Mouse (Mus musculus): ENCODE measurements around the gene Aurkb. TPM values are rescaled to one million over a fixed set of nuclear protein-coding genes. Genes with fewer than 3 reads are reported as not detected.

Aurkb gene
- total RNA-seq, 2 experiments from 2014 or later: 0.25 to 0.30 TPM

- no peak overlapping the region for H3K4me3 ChIP-seq
- DNase-seq (ENCODE audit: extremely low spot score in 1 of 2, low spot score in 2 of 2): no peak
- no peak overlapping the region; the same call in 1 of the 2 replicates for H3K27ac ChIP-seq
- no peak for TF ChIP-seq CTCF (IDR thresholded peaks at IDR 0.05)
- intact Hi-C loops (cut with DNase I): no loop called here
These were observed 7.3 kb upstream of the Aurkb start for GRCm38 (mm10) chr11:69038173-69038572.

GRCm38 (mm10) chr11:69046395-69046774 lies 938 bp downstream of the Aurkb start:
- intact Hi-C loops (cut with DNase I): no loop called here
- DNase-seq (ENCODE audit: extremely low spot score in 1 of 2, low spot score in 2 of 2): no peak
- Histone ChIP-seq H3K4me3 (peak overlapping the region; percentile 59), H3K27ac (no peak overlapping the region)
- no peak for TF ChIP-seq CTCF (IDR thresholded peaks at IDR 0.05)

GRCm38 (mm10) chr11:69047592-69047991 lies 2.1 kb downstream of the Aurkb start:
- Histone ChIP-seq H3K4me3 (no peak overlapping the region), H3K27ac (no peak overlapping the region)
- intact Hi-C loops (cut with DNase I): no loop called here
- no peak for DNase-seq (ENCODE audit: extremely low spot score in 1 of 2, low spot score in 2 of 2)
- TF ChIP-seq CTCF (IDR thresholded peaks at IDR 0.05): no peak

- TF ChIP-seq CTCF (IDR thresholded peaks at IDR 0.05): no peak
- DNase-seq (ENCODE audit: extremely low spot score in 1 of 2, low spot score in 2 of 2): no peak
- Histone ChIP-seq H3K4me3 (no peak overlapping the region), H3K27ac (no peak overlapping the region)
- intact Hi-C loops (cut with DNase I): no loop called here
These were observed 2.7 kb downstream of the Aurkb start for GRCm38 (mm10) chr11:69048151-69048550.

- Histone ChIP-seq H3K4me3 (no peak overlapping the region), H3K27ac (no peak overlapping the region)
- no peak for TF ChIP-seq CTCF (IDR thresholded peaks at IDR 0.05)
- intact Hi-C loops (cut with DNase I): no loop called here
- DNase-seq (ENCODE audit: extremely low spot score in 1 of 2, low spot score in 2 of 2): no peak
These were observed 5.3 kb downstream of the Aurkb start for GRCm38 (mm10) chr11:69050748-69051147.

GRCm38 (mm10) chr11:69051771-69052170 lies 6.3 kb downstream of the Aurkb start:
- TF ChIP-seq CTCF (IDR thresholded peaks at IDR 0.05): no peak
- intact Hi-C loops (cut with DNase I): no loop called here
- Histone ChIP-seq H3K27ac (no peak overlapping the region), H3K4me3 (no peak overlapping the region)
- DNase-seq (ENCODE audit: extremely low spot score in 1 of 2, low spot score in 2 of 2): no peak

GRCm38 (mm10) chr11:69052824-69053421 lies 7.5 kb downstream of the Aurkb start:
- TF ChIP-seq CTCF (IDR thresholded peaks at IDR 0.05): no peak
- intact Hi-C loops (cut with DNase I): no loop called here
- DNase-seq (ENCODE audit: extremely low spot score in 1 of 2, low spot score in 2 of 2): no peak
- Histone ChIP-seq H3K4me3 (no peak overlapping the region), H3K27ac (no peak overlapping the region)

- intact Hi-C loops (cut with DNase I): no loop called here
- H3K4me3 ChIP-seq: no peak overlapping the region
- no peak for DNase-seq (ENCODE audit: extremely low spot score in 1 of 2, low spot score in 2 of 2)
- H3K27ac ChIP-seq: no peak overlapping the region
- TF ChIP-seq CTCF (IDR thresholded peaks at IDR 0.05): no peak
These were observed 8.4 kb downstream of the Aurkb start for GRCm38 (mm10) chr11:69053848-69054247.

GRCm38 (mm10) chr11:69058265-69058664 lies 12.8 kb downstream of the Aurkb start:
- no peak for DNase-seq (ENCODE audit: extremely low spot score in 1 of 2, low spot score in 2 of 2)
- intact Hi-C loops (cut with DNase I): loop anchor here (1.0 kb wide), 1 partner anchor 16 kb away; no protein-coding TSS in a partner anchor
- TF ChIP-seq CTCF (IDR thresholded peaks at IDR 0.05): no peak
- Histone ChIP-seq H3K27ac (peak overlapping the region; percentile 84; the same call in 1 of the 2 replicates), H3K4me3 (peak overlapping the region; percentile 71)

- TF ChIP-seq CTCF (IDR thresholded peaks at IDR 0.05): no peak
- DNase-seq (ENCODE audit: extremely low spot score in 1 of 2, low spot score in 2 of 2): no peak
- peak overlapping the region; percentile 71 for H3K4me3 ChIP-seq
- intact Hi-C loops (cut with DNase I): loop anchor here (1.0 kb wide), 1 partner anchor 17 kb away; no protein-coding TSS in a partner anchor
- peak overlapping the region; percentile 84 for H3K27ac ChIP-seq
These were observed 13.4 kb downstream of the Aurkb start for GRCm38 (mm10) chr11:69058729-69059356.

- peak; percentile 93 to 96 for DNase-seq (ENCODE audit: extremely low spot score in 1 of 2, low spot score in 2 of 2)
- H3K27ac ChIP-seq: peak within 1 kb of the TSS; percentile 98
- H3K4me3 ChIP-seq: peak within 1 kb of the TSS; percentile 71
- no peak; the same call in 1 of the 2 replicates for TF ChIP-seq CTCF (IDR thresholded peaks at IDR 0.05)
- intact Hi-C loops (cut with DNase I): no loop called here
These were observed 14.0 kb downstream of the Aurkb start, which contains the start of gene Borcs6 for GRCm38 (mm10) chr11:69059357-69059974. Borcs6 (plus strand) TSS chr11:69059717.

GRCm38 (mm10) chr11:69059975-69060411 lies 14.5 kb downstream of the Aurkb start:
- intact Hi-C loops (cut with DNase I): loop anchor here (5.0 kb wide), 1 partner anchor 177 kb away; the partner anchor contains the start of gene Gucy2e
- peak overlapping the region; percentile 71 for H3K4me3 ChIP-seq
- TF ChIP-seq CTCF (IDR thresholded peaks at IDR 0.05): no peak
- H3K27ac ChIP-seq: peak overlapping the region; percentile 98
- DNase-seq (ENCODE audit: extremely low spot score in 1 of 2, low spot score in 2 of 2): peak in 1 of 2 experiments; percentile 59
